Mouse (Mus musculus) hindbrain, embryonic 11.5 days (tissue): ENCODE results near the gene Cdipt. TPM values are rescaled to one million over a fixed set of nuclear protein-coding genes. Genes with fewer than 3 reads are reported as not detected.
A peak's percentile ranks its signal among the peaks of the same experiment; 100 is the strongest.

Source experiments
- ATAC-seq: fragments of 200-750 bp; cut with Nextera tagmentation; 2 replicates; pipeline ENCODE4 v1.8.0; 2017; ENCODE audit warnings: mild to moderate bottlenecking, moderate TSS enrichment, moderate library complexity; ENCODE audit not compliant: low FRiP score
- DNase-seq: peaks from one replicate; pipeline ENCODE4 v3.0.0-alpha.2; 2015; ENCODE audit warnings: low spot score
- H3K27ac ChIP-seq: fragments of 300-500 bp; sonication (generic); 2 replicates; pipeline ENCODE4 v1.5.1; 2014; ENCODE audit warnings: mild to moderate bottlenecking, low read depth, low read length
- H3K27me3 ChIP-seq: fragments of 300-500 bp; sonication (generic); 2 replicates; pipeline ENCODE4 v1.6.1; 2014; ENCODE audit warnings: mild to moderate bottlenecking, low read length, moderate library complexity, mixed read lengths; ENCODE audit not compliant: control insufficient read depth, insufficient read depth
- H3K36me3 ChIP-seq: fragments of 300-500 bp; sonication (generic); 2 replicates; pipeline ENCODE4 v1.6.1; 2014; ENCODE audit warnings: mild to moderate bottlenecking, low read length, moderate library complexity, mixed read lengths; ENCODE audit not compliant: control insufficient read depth, insufficient read depth
- H3K4me1 ChIP-seq: fragments of 300-500 bp; sonication (generic); replicated peaks from 2 replicates; pipeline ENCODE4 v1.6.1; 2014; ENCODE audit warnings: low read length, mixed read lengths; ENCODE audit not compliant: control insufficient read depth, insufficient read depth
- H3K4me2 ChIP-seq: fragments of 300-500 bp; sonication (generic); replicated peaks from 2 replicates; pipeline ENCODE4 v1.6.1; 2014; ENCODE audit warnings: mild to moderate bottlenecking, low read depth, low read length
- H3K4me3 ChIP-seq: fragments of 300-500 bp; sonication (generic); 2 replicates; pipeline ENCODE4 v1.5.1; 2014; ENCODE audit warnings: low read depth, low read length
- H3K9ac ChIP-seq: fragments of 300-500 bp; sonication (generic); 2 replicates; pipeline ENCODE4 v1.6.1; 2014; ENCODE audit warnings: low read depth, low read length
- H3K9me3 ChIP-seq: fragments of 300-500 bp; sonication (generic); 2 replicates; pipeline ENCODE4 v1.6.1; 2016; ENCODE audit warnings: low read length; ENCODE audit not compliant: control insufficient read depth
- WGBS: fragments of 180-500 bp; shearing (Covaris S2); extraction: QIAGEN DNeasy Blood & Tissue Kit; methylation state at CpG from one replicate; pipeline ENCODE4 v1.1.7; 2014; 5-methylcytosine and 5-hydroxymethylcytosine counted together
- polyA plus RNA-seq: library from polyadenylated mRNA; unstranded; fragments of >200 nt; fragmentation: Nextera tagmentation; extraction: Ambion mirVana; gene quantifications from 2 replicates; pipeline ENCODE4 v1.2.1, GENCODE M21; 2014

Gene Cdipt
- polyA plus RNA-seq, 1 experiment from 2014 or later, result 69.5 TPM

DNA sequence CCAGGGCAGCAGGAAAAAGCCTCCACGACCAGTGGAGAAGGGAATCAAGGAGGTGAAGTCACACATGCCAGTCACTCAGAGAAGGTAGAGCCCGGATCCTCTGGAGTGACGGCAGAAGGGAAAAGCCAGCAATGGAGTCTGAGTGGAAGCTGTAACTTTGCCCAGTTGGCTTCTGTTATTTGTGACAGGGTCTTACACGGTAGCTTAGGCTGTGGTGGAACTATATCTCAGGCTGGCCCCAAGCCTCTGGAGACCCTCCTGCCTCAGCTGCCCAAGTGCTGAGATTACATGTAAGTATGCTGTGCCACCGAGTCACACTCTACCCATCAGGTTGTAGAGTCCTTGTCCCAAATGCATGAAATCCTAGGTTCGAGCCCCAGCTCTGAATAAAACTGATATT lies 37.7 kb downstream of the Cdipt start:
- no peak overlapping the region for H3K9ac ChIP-seq
- 0 out of 2 replicates have a peak, but pooled peaks cover 4% of the 10 kb centered on the region for H3K36me3 ChIP-seq
- H3K4me1 ChIP-seq, result peaks cover 12% of the 10 kb centered on the region
- H3K27me3 ChIP-seq, result no peaks in the 10 kb centered on the region
- no peak for DNase-seq
- H3K4me3 ChIP-seq, result no peak overlapping the region
- 95% methylated on average over 6 of the region's 6 CpGs for whole genome bisulfite sequencing
- no peak for ATAC-seq
- no peaks in the 10 kb centered on the region for H3K9me3 ChIP-seq
- H3K27ac ChIP-seq, result no peak overlapping the region
- H3K4me2 ChIP-seq, result no peak overlapping the region

DNA sequence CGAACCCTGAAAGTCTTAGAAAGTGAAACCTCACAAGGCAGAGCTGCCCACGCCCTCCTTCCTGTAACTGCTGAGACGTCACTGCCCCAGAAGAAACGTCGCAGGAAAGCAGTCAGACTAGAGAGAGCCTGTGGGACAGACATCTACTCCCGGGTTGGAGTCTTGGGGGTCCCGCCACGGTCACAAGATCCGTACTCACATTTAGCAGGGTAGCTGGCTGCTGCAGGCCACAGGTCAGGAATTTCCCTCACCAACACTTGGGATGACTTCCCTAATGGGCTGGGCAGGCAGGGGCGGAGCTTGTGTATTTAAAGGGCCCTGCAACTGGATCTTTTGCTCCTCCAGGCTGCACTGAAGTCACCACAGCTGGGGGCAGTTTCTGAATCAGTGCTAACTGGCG lies 38.6 kb downstream of the Cdipt start, which contains the start of gene Mvp:
Gene Mvp, minus strand, starts transcription at position 302 of the 400 bp plus-strand sequence.
- 62% methylated on average over 11 of the region's 11 CpGs for WGBS
- Histone ChIP-seq H3K4me3 (peak within 1 kb of the TSS; percentile 53; the same call in 1 of the 2 replicates), H3K27me3 (no peaks in the 10 kb centered on the region), H3K9me3 (no peaks in the 10 kb centered on the region), H3K9ac (no peak within 1 kb of the TSS; the same call in 1 of the 2 replicates), H3K4me2 (0 out of 2 replicates have a peak within 1 kb of the TSS, but pooled peaks have one; percentile 0), H3K4me1 (peaks cover 14% of the 10 kb centered on the region), H3K27ac (no peak within 1 kb of the TSS), H3K36me3 (0 out of 2 replicates have a peak, but pooled peaks cover 4% of the 10 kb centered on the region)
- DNase-seq (no peak), ATAC-seq (no peak)

DNA sequence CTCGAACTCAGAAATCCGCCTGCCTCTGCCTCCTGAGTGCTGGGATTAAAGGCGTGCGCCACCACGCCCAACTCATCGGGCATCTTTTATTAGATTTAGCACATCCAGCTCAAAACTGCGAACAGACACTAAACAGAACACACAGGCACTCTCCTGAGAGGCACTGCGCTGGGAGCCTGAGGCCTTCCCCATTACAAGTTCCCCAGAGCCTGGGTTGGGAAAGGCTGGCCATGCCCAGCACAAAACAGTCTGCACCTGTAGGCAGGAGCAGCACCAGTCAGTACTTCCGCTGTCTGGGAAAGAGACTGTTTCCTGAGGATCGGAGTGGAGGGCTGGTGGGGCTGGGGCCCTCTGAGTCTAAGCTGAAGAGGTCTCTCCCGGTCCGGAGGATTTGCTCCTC lies 39.3 kb downstream of the Cdipt start:
- Histone ChIP-seq H3K27ac (no peak overlapping the region), H3K9me3 (no peaks in the 10 kb centered on the region), H3K4me1 (peaks cover 17% of the 10 kb centered on the region), H3K27me3 (no peaks in the 10 kb centered on the region), H3K36me3 (0 out of 2 replicates have a peak, but pooled peaks cover 4% of the 10 kb centered on the region), H3K4me2 (no peak overlapping the region), H3K4me3 (no peak overlapping the region), H3K9ac (no peak overlapping the region)
- DNase-seq, result no peak
- WGBS, result 96% methylated on average over 12 of the region's 12 CpGs
- no peak for ATAC-seq

DNA sequence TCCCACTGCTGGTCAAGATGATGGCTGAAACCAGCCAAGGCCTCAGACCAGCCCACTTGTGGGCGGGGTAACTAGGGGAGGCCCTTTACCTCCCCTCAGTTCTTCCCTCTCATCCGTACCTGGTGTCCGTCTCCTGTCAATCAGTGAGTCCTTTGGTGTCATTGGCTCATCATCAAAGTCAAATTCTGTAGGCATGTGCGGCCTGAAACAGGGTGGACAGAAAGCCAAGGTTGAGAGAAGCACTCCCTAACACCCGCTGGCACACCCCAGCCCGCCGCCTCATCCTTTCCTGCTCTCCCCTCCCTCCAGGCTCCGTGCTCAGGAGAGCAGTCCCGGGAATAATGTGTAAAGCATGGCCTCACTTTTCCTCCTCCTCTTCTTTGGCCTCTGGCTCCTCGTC lies 40.4 kb downstream of the Cdipt start:
- peak overlapping the region; percentile 88 for H3K27ac ChIP-seq
- DNase-seq (peak; percentile 45), ATAC-seq (peak; percentile 31)
- peaks cover 19% of the 10 kb centered on the region for H3K4me1 ChIP-seq
- 0 out of 2 replicates have a peak, but pooled peaks cover 4% of the 10 kb centered on the region for H3K36me3 ChIP-seq
- peak overlapping the region; percentile 53 for H3K4me3 ChIP-seq
- H3K9ac ChIP-seq, result peak overlapping the region; percentile 72
- 3% methylated on average over 10 of the region's 10 CpGs for WGBS
- peak overlapping the region; percentile 91 for H3K4me2 ChIP-seq
- no peaks in the 10 kb centered on the region for H3K27me3 ChIP-seq
- H3K9me3 ChIP-seq, result no peaks in the 10 kb centered on the region

DNA sequence TGATC lies 40.6 kb downstream of the Cdipt start, which contains the start of gene Pagr1b:
Gene Pagr1b, minus strand, starts transcription at position 4 of the 5 bp plus-strand sequence.
- Histone ChIP-seq H3K27ac (peak within 1 kb of the TSS; percentile 88), H3K4me1 (peaks cover 19% of the 10 kb centered on the region), H3K27me3 (no peaks in the 10 kb centered on the region), H3K9ac (peak within 1 kb of the TSS; percentile 72), H3K4me2 (peak within 1 kb of the TSS; percentile 91), H3K36me3 (0 out of 2 replicates have a peak, but pooled peaks cover 4% of the 10 kb centered on the region), H3K9me3 (no peaks in the 10 kb centered on the region), H3K4me3 (peak within 1 kb of the TSS; percentile 53)
- ATAC-seq (no peak), DNase-seq (no peak)

DNA sequence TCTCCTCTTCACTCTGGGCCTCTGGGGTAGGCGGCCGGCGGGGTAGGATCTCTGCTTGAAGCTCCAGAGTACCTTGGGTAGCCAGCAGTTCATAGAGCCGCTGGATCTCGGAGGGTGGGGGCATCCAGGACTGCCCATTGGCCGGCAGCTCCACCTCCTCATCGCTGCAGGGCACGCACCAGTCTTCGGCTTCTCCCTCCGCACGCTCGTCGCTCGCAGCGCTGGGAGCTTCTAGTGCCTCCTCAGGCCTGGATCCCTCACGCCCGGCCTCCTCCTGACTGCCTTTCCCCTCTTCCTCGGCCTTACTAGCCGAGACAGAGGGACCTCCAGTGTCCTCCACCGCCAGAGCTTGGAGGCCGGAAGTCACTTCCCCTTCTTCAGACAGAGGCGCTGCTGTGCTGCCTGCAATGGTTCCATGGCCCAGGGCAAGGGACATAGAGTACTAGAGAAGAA lies 40.8 kb downstream of the Cdipt start:
- Histone ChIP-seq H3K9me3 (no peaks in the 10 kb centered on the region), H3K36me3 (0 out of 2 replicates have a peak, but pooled peaks cover 4% of the 10 kb centered on the region), H3K4me3 (peak overlapping the region; percentile 53), H3K9ac (peak overlapping the region; percentile 72), H3K4me2 (peak overlapping the region; percentile 91), H3K4me1 (peaks cover 19% of the 10 kb centered on the region), H3K27me3 (no peaks in the 10 kb centered on the region), H3K27ac (peak overlapping the region; percentile 88)
- ATAC-seq (peak; percentile 65), DNase-seq (no peak)
- 0% methylated on average over 22 of the region's 22 CpGs for WGBS

DNA sequence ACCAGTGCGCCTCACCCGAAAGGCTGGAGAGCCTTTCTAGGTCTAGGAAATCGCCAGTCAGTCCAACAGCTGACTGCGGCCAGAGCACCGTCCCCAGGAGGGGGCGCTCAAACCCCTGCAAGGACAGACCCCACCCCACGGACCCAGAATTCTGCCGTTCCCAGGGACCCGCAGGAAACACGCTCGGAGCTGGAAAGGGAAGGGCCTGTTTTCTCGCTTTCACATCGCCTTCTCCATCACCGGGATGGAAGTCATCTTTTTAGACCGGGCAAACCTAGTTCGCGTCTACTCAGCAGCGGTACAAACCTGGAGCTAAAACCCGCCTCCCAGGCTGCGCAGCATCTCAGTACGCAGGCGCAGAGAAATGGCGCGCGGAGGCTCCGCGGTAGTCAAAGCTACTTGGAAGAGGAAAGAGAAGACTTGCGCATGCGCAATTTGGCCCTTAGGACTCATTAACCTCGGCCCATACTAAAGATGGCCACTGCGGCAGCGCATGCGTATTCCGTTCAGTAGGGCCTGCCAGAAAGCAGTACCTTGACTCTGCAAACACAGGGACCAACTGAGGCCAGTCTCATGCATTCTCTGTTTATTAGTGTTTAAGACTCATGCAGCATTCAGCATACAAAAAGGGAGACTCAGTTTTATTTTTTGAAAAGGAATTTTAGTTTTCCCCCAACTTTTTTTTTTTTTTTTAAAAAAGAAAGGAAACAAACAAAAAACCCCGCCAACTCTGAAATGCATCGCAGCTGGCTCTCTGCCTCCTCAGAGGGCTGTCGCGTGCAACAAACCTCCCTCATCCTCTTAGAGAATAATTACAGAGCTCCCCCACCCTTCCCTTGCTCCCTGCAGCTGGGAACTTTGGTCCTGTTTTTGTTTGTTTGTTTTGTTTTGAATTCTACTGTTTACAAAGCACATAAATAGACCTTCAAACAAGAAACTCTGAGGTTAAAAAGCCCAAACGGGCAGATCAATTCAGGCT lies 41.5 kb downstream of the Cdipt start, which contains the start of gene Pagr1a:
Gene Pagr1a, minus strand, starts transcription at position 382 of the 979 bp plus-strand sequence.
- H3K36me3 ChIP-seq, result 0 out of 2 replicates have a peak, but pooled peaks cover 4% of the 10 kb centered on the region
- H3K9me3 ChIP-seq, result no peaks in the 10 kb centered on the region
- 4% methylated on average over 39 of the region's 39 CpGs for WGBS
- H3K9ac ChIP-seq, result peak within 1 kb of the TSS; percentile 72
- H3K27ac ChIP-seq, result peak within 1 kb of the TSS; percentile 88
- peak; percentile 76 for ATAC-seq
- H3K4me3 ChIP-seq, result peak within 1 kb of the TSS; percentile 53
- no peaks in the 10 kb centered on the region for H3K27me3 ChIP-seq
- H3K4me1 ChIP-seq, result peaks cover 19% of the 10 kb centered on the region
- DNase-seq, result peak; percentile 100
- peak within 1 kb of the TSS; percentile 91 for H3K4me2 ChIP-seq

DNA sequence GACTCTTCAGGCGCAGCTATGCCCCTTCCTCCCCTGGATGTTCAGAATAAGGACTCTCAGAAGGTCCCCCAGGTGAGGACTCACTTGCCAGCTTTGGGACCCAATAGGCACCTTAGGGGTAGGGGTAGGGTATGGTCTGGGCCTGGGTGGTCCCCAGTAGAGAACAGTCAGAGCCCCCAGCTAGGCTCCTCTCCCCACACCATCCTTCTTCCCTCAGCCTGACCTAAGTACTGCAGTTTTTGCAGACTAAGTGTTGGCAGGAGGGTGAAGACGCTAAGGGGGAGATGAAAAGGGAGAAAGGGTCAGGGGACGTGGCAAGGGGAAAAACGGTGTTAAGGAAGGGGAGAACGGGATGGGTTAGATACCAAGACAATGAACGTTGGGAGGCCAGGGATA lies 42.2 kb downstream of the Cdipt start:
- DNase-seq (no peak), ATAC-seq (no peak)
- Histone ChIP-seq H3K27ac (0 out of 2 replicates have a peak overlapping the region, but pooled peaks have one; percentile 24), H3K9ac (peak overlapping the region; percentile 36; the same call in 1 of the 2 replicates), H3K4me3 (no peak overlapping the region), H3K36me3 (peaks cover 6% of the 10 kb centered on the region; the same call in 1 of the 2 replicates), H3K4me2 (no peak overlapping the region), H3K9me3 (no peaks in the 10 kb centered on the region), H3K4me1 (peaks cover 19% of the 10 kb centered on the region), H3K27me3 (no peaks in the 10 kb centered on the region)
- WGBS, result 65% methylated on average over 6 of the region's 6 CpGs
